Mouse (Mus musculus) MEL (cell line): ENCODE results near the gene Chd5. TPM values are rescaled to one million over a fixed set of nuclear protein-coding genes. Genes with fewer than 3 reads are reported as not detected.

Experiments
- DNase-seq: peaks from one replicate; pipeline ENCODE4 v3.0.0; 2011; ENCODE audit warnings: low read depth, low spot score
- H3K27ac ChIP-seq: 2 replicates; pipeline ENCODE4 v1.5.1; 2012; ENCODE audit warnings: low read depth, mild to moderate bottlenecking, control low read depth, low read length, moderate library complexity; ENCODE audit not compliant: control insufficient read depth
- H3K27me3 ChIP-seq, 2 experiments: fragments of 150-350 bp in 1 of 2; sonication (generic) in 1 of 2; 2 replicates each; pipeline ENCODE4 v1.6.1; 2012; ENCODE audit warnings: low read length in 2 of 2, mild to moderate bottlenecking in 2 of 2, improper control_type of control experiment in 1 of 2, moderate library complexity in 1 of 2; ENCODE audit not compliant: insufficient read depth in 2 of 2, control insufficient read depth in 1 of 2
- H3K36me3 ChIP-seq, 2 experiments: 2 replicates each; pipeline ENCODE4 v1.6.1; 2012 to 2014; ENCODE audit warnings: low read length in 2 of 2, improper control_type of control experiment in 1 of 2, inconsistent platforms in 1 of 2, mild to moderate bottlenecking in 1 of 2; ENCODE audit not compliant: insufficient read depth in 2 of 2, control insufficient read depth in 1 of 2
- H3K4me1 ChIP-seq, 2 experiments: fragments of 150-350 bp in 1 of 2; sonication (generic) in 1 of 2; 2 replicates each; pipeline ENCODE4 v1.6.1; 2012; ENCODE audit warnings: low read length in 2 of 2, improper control_type of control experiment in 1 of 2, mild to moderate bottlenecking in 1 of 2; ENCODE audit not compliant: insufficient read depth in 2 of 2, control insufficient read depth in 1 of 2
- H3K4me3 ChIP-seq, 2 experiments: fragments of 150-350 bp in 1 of 2; sonication (generic) in 1 of 2; 2 replicates each; pipeline ENCODE4 v1.5.1; 2012; ENCODE audit warnings: low read depth in 2 of 2, low read length in 2 of 2, mild to moderate bottlenecking in 2 of 2, moderate library complexity in 2 of 2, control low read depth in 1 of 2, improper control_type of control experiment in 1 of 2; ENCODE audit not compliant: control insufficient read depth in 1 of 2, insufficient read depth in 1 of 2
- H3K79me2 ChIP-seq: 2 replicates; pipeline ENCODE4 v1.6.1; 2012; ENCODE audit warnings: mild to moderate bottlenecking, low read length, moderate library complexity; ENCODE audit not compliant: control insufficient read depth, poor library complexity, insufficient read depth
- H3K9ac ChIP-seq: 2 replicates; pipeline ENCODE4 v1.6.1; 2012; ENCODE audit warnings: low read depth, mild to moderate bottlenecking, control low read depth, low read length, moderate library complexity; ENCODE audit not compliant: control insufficient read depth, poor library complexity, severe bottlenecking
- H3K9me3 ChIP-seq: fragments of 150-350 bp; sonication (generic); replicated peaks from 2 replicates; pipeline ENCODE4 v1.6.1; 2012; ENCODE audit warnings: mild to moderate bottlenecking, low read length, improper control_type of control experiment, moderate library complexity; ENCODE audit not compliant: insufficient read depth
- BHLHE40 ChIP-seq: IDR thresholded peaks from 2 replicates; pipeline ENCODE4 v1.6.1; 2012; ENCODE audit warnings: low read depth, mild to moderate bottlenecking, inconsistent platforms, low read length, improper control_type of control experiment, borderline replicate concordance
- CTCF ChIP-seq, 3 experiments: IDR thresholded peaks in 2 of 3; conservative IDR thresholded peaks in 1 of 3; 2 replicates each; pipeline ENCODE4 v1.5.1; 2011 to 2012; ENCODE audit warnings: low read length in 3 of 3, low read depth in 2 of 3, mild to moderate bottlenecking in 2 of 3, improper control_type of control experiment in 1 of 3, inconsistent platforms in 1 of 3, mixed read lengths in 1 of 3, moderate library complexity in 1 of 3; ENCODE audit not compliant: control insufficient read depth in 1 of 3, insufficient read depth in 1 of 3, poor library complexity in 1 of 3, severe bottlenecking in 1 of 3
- GATA1 ChIP-seq: IDR thresholded peaks from 2 replicates; pipeline ENCODE4 v1.6.1; 2011; ENCODE audit warnings: low read depth, low read length, improper control_type of control experiment
- KAT2A ChIP-seq: conservative IDR thresholded peaks from 2 replicates; pipeline ENCODE4 v1.6.1; 2012; ENCODE audit warnings: low read depth, low read length, improper control_type of control experiment, inconsistent platforms
- MAFK ChIP-seq: IDR thresholded peaks from 2 replicates; pipeline ENCODE4 v1.6.1; 2011; ENCODE audit warnings: low read depth, mild to moderate bottlenecking, low read length, improper control_type of control experiment, borderline replicate concordance
- MAZ ChIP-seq: IDR thresholded peaks from 2 replicates; pipeline ENCODE4 v1.6.1; 2012; ENCODE audit warnings: low read depth, mild to moderate bottlenecking, inconsistent platforms, low read length, improper control_type of control experiment
- MXI1 ChIP-seq: IDR thresholded peaks from 2 replicates; pipeline ENCODE4 v1.6.1; 2011; ENCODE audit warnings: mild to moderate bottlenecking, low read depth, low read length, improper control_type of control experiment
- MYB ChIP-seq: IDR thresholded peaks from 2 replicates; pipeline ENCODE4 v1.6.1; 2011; ENCODE audit warnings: mild to moderate bottlenecking, low read depth, low read length, improper control_type of control experiment
- MYC ChIP-seq: IDR thresholded peaks from 2 replicates; pipeline ENCODE4 v1.6.1; 2011; ENCODE audit warnings: low read depth, mild to moderate bottlenecking, low read length, improper control_type of control experiment, moderate library complexity
- NELFE ChIP-seq: IDR thresholded peaks from 2 replicates; pipeline ENCODE4 v1.6.1; 2011; ENCODE audit warnings: low read depth, low read length, improper control_type of control experiment
- NRF1 ChIP-seq: IDR thresholded peaks from 2 replicates; pipeline ENCODE4 v1.6.1; 2014; ENCODE audit warnings: low read depth, mild to moderate bottlenecking, inconsistent platforms, low read length, improper control_type of control experiment, moderate library complexity; ENCODE audit not compliant: poor library complexity, insufficient read depth, severe bottlenecking
- RAD21 ChIP-seq: IDR thresholded peaks from 2 replicates; pipeline ENCODE4 v1.6.1; 2011; ENCODE audit warnings: mild to moderate bottlenecking, low read depth, low read length, improper control_type of control experiment
- SIN3A ChIP-seq: IDR thresholded peaks from 2 replicates; pipeline ENCODE4 v1.6.1; 2012; ENCODE audit warnings: low read length, improper control_type of control experiment, inconsistent platforms
- SMC3 ChIP-seq: IDR thresholded peaks from 2 replicates; pipeline ENCODE4 v1.6.1; 2011; ENCODE audit warnings: low read depth, low read length, improper control_type of control experiment
- TAL1 ChIP-seq: IDR thresholded peaks from 2 replicates; pipeline ENCODE4 v1.6.1; 2012; ENCODE audit warnings: mild to moderate bottlenecking, inconsistent platforms, low read length, moderate library complexity, mixed read lengths
- USF1 ChIP-seq: IDR thresholded peaks from 2 replicates; pipeline ENCODE4 v1.6.1; 2014; ENCODE audit warnings: low read depth, mild to moderate bottlenecking, inconsistent platforms, low read length, improper control_type of control experiment, moderate library complexity
- ZMIZ1 ChIP-seq: IDR thresholded peaks from 2 replicates; pipeline ENCODE4 v1.6.1; 2012; ENCODE audit warnings: low read depth, mild to moderate bottlenecking, inconsistent platforms, low read length, improper control_type of control experiment, moderate library complexity
- polyA plus RNA-seq, 2 experiments: library from polyadenylated mRNA; stranded (reverse) in 1 of 2; unstranded in 1 of 2; fragments of >175 nt in 1 of 2; fragments of >200 nt in 1 of 2; gene quantifications; 2 replicates each; pipeline versions ENCODE4 v1.2.1 to v1.2.4; 2012; ENCODE audit warnings: low replicate concordance in 2 of 2, low read depth in 1 of 2; ENCODE audit not compliant: insufficient read length in 2 of 2, insufficient read depth in 1 of 2, missing spikeins in 1 of 2
- total RNA-seq: library from RNA; depleted of rRNA; stranded (reverse); fragments of 300-350 nt; gene quantifications from 2 replicates; pipeline ENCODE4 v1.2.3, GENCODE M21; 2012; rRNA removed

Chd5 gene
- total and polyA plus RNA-seq, 3 experiments = 0.15 to 0.91 TPM; not detected in 1

GRCm38 (mm10) chr4:152432308-152432707, 93.9 kb downstream of the Chd5 start (continued):
- no peak for TF ChIP-seq BHLHE40
- TF ChIP-seq NRF1 = no peak
- no peak for TF ChIP-seq GATA1

- Histone ChIP-seq H3K9me3 (no peaks in the 10 kb centered on the region), H3K4me3 (no peak overlapping the region), H3K4me1 (no peaks in the 10 kb centered on the region), H3K36me3 (peaks cover 0 to 3% of the 10 kb centered on the region in 2 experiments; a peak in 2 of 4 replicates), H3K79me2 (no peaks in the 10 kb centered on the region), H3K27ac (no peak overlapping the region), H3K9ac (no peak overlapping the region), H3K27me3 (no peaks in the 10 kb centered on the region)
- TF ChIP-seq RAD21 (peak; percentile 46), CTCF (IDR thresholded peaks at IDR 0.05 in 2 of 3, conservative IDR thresholded peaks at IDR 0.05 in 1 of 3; ENCODE audit: control insufficient read depth in 1 of 3, insufficient read depth in 1 of 3, low read depth in 2 of 3, low read length in 3 of 3, poor library complexity in 1 of 3, severe bottlenecking in 1 of 3) (peak; percentile 29 to 93 (median 80); a peak in 4 of 6 replicates), KAT2A (no peak), MYC (no peak), MAFK (no peak), TAL1 (no peak), SMC3 (peak; percentile 48), NRF1 (no peak), MAZ (no peak), NELFE (no peak), USF1 (no peak)
- peak; percentile 79 for DNase-seq
Measured at GRCm38 (mm10) chr4:152434836-152435235, 96.4 kb downstream of the Chd5 start.

GRCm38 (mm10) chr4:152435255-152435654, 96.8 kb downstream of the Chd5 start:
- no peak overlapping the region for H3K27ac ChIP-seq
- no peaks in the 10 kb centered on the region for H3K4me1 ChIP-seq
- peak; percentile 64 for DNase-seq
- no peaks in the 10 kb centered on the region for H3K79me2 ChIP-seq
- no peak overlapping the region for H3K9ac ChIP-seq
- no peaks in the 10 kb centered on the region for H3K27me3 ChIP-seq
- TF ChIP-seq SMC3 (0 out of 2 replicates have a peak, but pooled peaks have one; percentile 8), GATA1 (no peak), KAT2A (no peak), RAD21 (peak; percentile 22), SIN3A (no peak), CTCF (IDR thresholded peaks at IDR 0.05 in 2 of 3, conservative IDR thresholded peaks at IDR 0.05 in 1 of 3; ENCODE audit: control insufficient read depth in 1 of 3, insufficient read depth in 1 of 3, low read depth in 2 of 3, low read length in 3 of 3, poor library complexity in 1 of 3, severe bottlenecking in 1 of 3) (peak; percentile 77 to 94 (median 81)), MAZ (no peak), ZMIZ1 (no peak), MXI1 (no peak), MYB (no peak)
- TF ChIP-seq, all 39 proteins: peak for 3
- H3K4me3 ChIP-seq = no peak overlapping the region
- peaks cover 0 to 3% of the 10 kb centered on the region in 2 experiments; a peak in 2 of 4 replicates for H3K36me3 ChIP-seq
- H3K9me3 ChIP-seq = no peaks in the 10 kb centered on the region

Other genes with a start within 250 kb of the Chd5 start
- gene Tnfrsf25, start 222.7 kb upstream of the Chd5 start, total RNA-seq = 0.49 and 1.1 TPM in 2 replicates
- under 1 TPM in 1 of 2 experiments, not detected in 1; 0.97 TPM for gene Tnfrsf25, start 222.7 kb upstream of the Chd5 start, polyA plus RNA-seq
- gene Espn, start 186.3 kb upstream of the Chd5 start, total RNA-seq = 4.5 and 5.0 TPM in 2 replicates
- 10 to 100 TPM in 1 of 2 experiments, not detected in 1; 19.6 TPM for gene Espn, start 186.3 kb upstream of the Chd5 start, polyA plus RNA-seq
- 0.20 TPM in 1 of 2 replicates, not detected in the other for gene Hes2, start 179.8 kb upstream of the Chd5 start, total RNA-seq
- gene Hes2, start 179.8 kb upstream of the Chd5 start, polyA plus RNA-seq = under 1 TPM in 1 of 2 experiments, not detected in 1; 0.28 TPM
- gene Acot7, start 160.5 kb upstream of the Chd5 start, total RNA-seq = 81.8 and 92.7 TPM in 2 replicates
- 100 to 1,000 TPM in 1 of 2 experiments, not detected in 1; 127 TPM for gene Acot7, start 160.5 kb upstream of the Chd5 start, polyA plus RNA-seq
- not detected in 2 replicates for gene Gpr153, start 64.4 kb upstream of the Chd5 start, total RNA-seq
- under 1 TPM in 1 of 2 experiments, not detected in 1; 0.08 TPM for gene Gpr153, start 64.4 kb upstream of the Chd5 start, polyA plus RNA-seq
- gene Hes3, start 47.0 kb upstream of the Chd5 start, total RNA-seq = not detected in 2 replicates
- gene Hes3, start 47.0 kb upstream of the Chd5 start, polyA plus RNA-seq = under 1 TPM in 1 of 2 experiments, not detected in 1; 0.04 TPM
- gene Icmt, start 41.4 kb upstream of the Chd5 start, total RNA-seq = 30.3 and 30.4 TPM in 2 replicates
- 10 to 100 TPM in 1 of 2 experiments, not detected in 1; 50.8 TPM for gene Icmt, start 41.4 kb upstream of the Chd5 start, polyA plus RNA-seq
- not detected in 2 replicates for gene Rnf207, start 19.7 kb upstream of the Chd5 start, total RNA-seq
- under 1 TPM in 1 of 2 experiments, not detected in 1; 0.36 TPM for gene Rnf207, start 19.7 kb upstream of the Chd5 start, polyA plus RNA-seq
- gene Rpl22, start 12.9 kb upstream of the Chd5 start, total RNA-seq = 1,745 and 1,792 TPM in 2 replicates
- gene Rpl22, start 12.9 kb upstream of the Chd5 start, polyA plus RNA-seq = 1,000 to 10,000 TPM in 1 of 2 experiments, not detected in 1; 1,885 TPM
- not detected in 2 replicates for gene Nphp4, start 138.1 kb downstream of the Chd5 start, total RNA-seq
- not detected for gene Nphp4, start 138.1 kb downstream of the Chd5 start, polyA plus RNA-seq
- gene Kcnab2, start 139.2 kb downstream of the Chd5 start, total RNA-seq = 82.6 and 82.9 TPM in 2 replicates
- 100 to 1,000 TPM in 1 of 2 experiments, not detected in 1; 118 TPM for gene Kcnab2, start 139.2 kb downstream of the Chd5 start, polyA plus RNA-seq